Mouse (Mus musculus): Measurements from ENCODE around the gene Grb10.

Gene Grb10

GRCm38 (mm10) chr11:12032831-12033230 is 5.7 kb downstream of the Grb10 start:
- DNase-seq (ENCODE audit: low spot score): no peak

GRCm38 (mm10) chr11:12026638-12027037 is 11.8 kb downstream of the Grb10 start:
- DNase-seq (ENCODE audit: low spot score): no peak

GRCm38 (mm10) chr11:12025756-12026593 is 12.5 kb downstream of the Grb10 start:
- DNase-seq (ENCODE audit: low spot score): peak; percentile 57

- DNase-seq (ENCODE audit: low spot score): no peak
Measured at GRCm38 (mm10) chr11:12025392-12025755, 13.1 kb downstream of the Grb10 start.

GRCm38 (mm10) chr11:12023051-12023450 is 15.4 kb downstream of the Grb10 start:
- DNase-seq (ENCODE audit: low spot score): no peak

GRCm38 (mm10) chr11:12019651-12020050 is 18.8 kb downstream of the Grb10 start:
- no peak for DNase-seq (ENCODE audit: low spot score)

GRCm38 (mm10) chr11:12018604-12019003 is 19.9 kb downstream of the Grb10 start:
- DNase-seq (ENCODE audit: low spot score): no peak

GRCm38 (mm10) chr11:12010084-12010483 is 28.4 kb downstream of the Grb10 start:
- DNase-seq (ENCODE audit: low spot score): no peak

- DNase-seq (ENCODE audit: low spot score): no peak
Measured at GRCm38 (mm10) chr11:12000293-12000910, 38.1 kb downstream of the Grb10 start.

GRCm38 (mm10) chr11:11998881-11999280 is 39.6 kb downstream of the Grb10 start:
- DNase-seq (ENCODE audit: low spot score): no peak

- DNase-seq (ENCODE audit: low spot score): no peak
Measured at GRCm38 (mm10) chr11:11997045-11997444, 41.4 kb downstream of the Grb10 start.

- DNase-seq (ENCODE audit: low spot score): no peak
Measured at GRCm38 (mm10) chr11:11995371-11995770, 43.1 kb downstream of the Grb10 start.

- no peak for DNase-seq (ENCODE audit: low spot score)
Measured at GRCm38 (mm10) chr11:11993807-11994206, 44.7 kb downstream of the Grb10 start.

GRCm38 (mm10) chr11:11993183-11993582 is 45.3 kb downstream of the Grb10 start:
- DNase-seq (ENCODE audit: low spot score): no peak

GRCm38 (mm10) chr11:11989850-11990249 is 48.6 kb downstream of the Grb10 start:
- DNase-seq (ENCODE audit: low spot score): no peak

- no peak for DNase-seq (ENCODE audit: low spot score)
Measured at GRCm38 (mm10) chr11:11987233-11987632, 51.2 kb downstream of the Grb10 start.

GRCm38 (mm10) chr11:11978611-11979197 is 59.8 kb downstream of the Grb10 start:
- DNase-seq (ENCODE audit: low spot score): no peak

- no peak for DNase-seq (ENCODE audit: low spot score)
Measured at GRCm38 (mm10) chr11:11974591-11975255, 63.8 kb downstream of the Grb10 start.

GRCm38 (mm10) chr11:11973366-11974014 is 65.0 kb downstream of the Grb10 start:
- DNase-seq (ENCODE audit: low spot score): peak; percentile 56

- DNase-seq (ENCODE audit: low spot score): no peak
Measured at GRCm38 (mm10) chr11:11972401-11973110, 65.9 kb downstream of the Grb10 start.

- DNase-seq (ENCODE audit: low spot score): no peak
Measured at GRCm38 (mm10) chr11:11970246-11970645, 68.2 kb downstream of the Grb10 start.
